Mouse (Mus musculus): ENCODE data around the gene Nos1ap.

DNA sequence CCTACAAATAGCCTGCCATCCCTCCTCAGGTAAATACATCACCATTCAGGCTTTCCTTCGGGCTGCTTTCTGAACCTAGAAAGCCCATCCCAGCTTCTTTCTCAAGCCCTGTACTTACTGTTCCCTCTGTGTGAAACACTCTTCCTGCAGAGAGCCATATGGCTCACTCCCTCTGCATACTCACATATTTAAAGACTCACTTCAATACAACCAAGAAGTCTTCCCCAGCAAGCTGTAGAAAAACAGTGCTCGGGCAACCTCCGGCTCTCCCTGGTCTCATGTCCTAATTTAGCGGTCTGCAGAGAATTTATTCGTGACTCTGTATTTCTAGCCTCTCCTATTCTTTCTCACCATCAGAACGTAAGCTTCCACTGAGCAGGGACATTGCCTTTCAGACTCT lies 83.4 kb downstream of the Nos1ap start:
- TF ChIP-seq CTCF (IDR thresholded peaks at IDR 0.05; ENCODE audit: borderline replicate concordance, extremely low read depth, insufficient read depth, insufficient read length) (no peak), POLR2A (IDR thresholded peaks at IDR 0.05; ENCODE audit: borderline replicate concordance, extremely low read depth, insufficient read depth, insufficient read length, poor library complexity, severe bottlenecking) (no peak)
